In genomic region chr11:115885281-115885680, GRCm38 (mm10) we compare ENCODE assay signal across 26 mouse cellular contexts. TPM values are rescaled to one million over a fixed set of nuclear protein-coding genes. Genes with fewer than 3 reads are reported as not detected.
DNase-seq lines count a peak whose midpoint lies in the region; ATAC-seq and TF ChIP-seq lines count a peak whose summit lies in the region.
"Had no signal": no experiment of that assay in that cellular context is flagged by ENCODE, and none has a peak within 500 bp of the region (broad histone marks: within the 10 kb centered on the region; RNA-seq: fewer than 3 reads in every experiment).

No protein-coding gene starts in this region.

- peak overlapping the region; percentile 19; the same call in 1 of the 2 replicates for H3K9ac ChIP-seq in intestine, embryonic 16.5 days (ENCODE audit: low read depth, low read length)
- H3K9ac ChIP-seq in intestine, embryonic 15.5 days, result no peak overlapping the region
- H3K9ac ChIP-seq in ES-E14 (ENCODE audit: insufficient read depth, low read depth, low read length, poor library complexity, severe bottlenecking), result peak overlapping the region; percentile 10; the same call in 1 of the 2 replicates
- peak overlapping the region; percentile 27; the same call in 1 of the 2 replicates for H3K9ac ChIP-seq in intestine, postnatal 0 days (ENCODE audit: low read depth, low read length)
- H3K9ac ChIP-seq: forebrain, embryonic 13.5 days; heart, embryonic 12.5 days; heart, embryonic 15.5 days; hindbrain, embryonic 14.5 days had no signal

- H3K4me1 ChIP-seq in intestine, embryonic 16.5 days (ENCODE audit: control insufficient read depth, insufficient read depth, low read length), result peaks cover 18% of the 10 kb centered on the region
- peaks cover 9% of the 10 kb centered on the region for H3K4me1 ChIP-seq in intestine, embryonic 15.5 days (replicated peaks)
- peaks cover 3 to 27% of the 10 kb centered on the region in 2 experiments; a peak in 3 of 4 replicates for H3K4me1 ChIP-seq in ES-E14 (ENCODE audit: control insufficient read depth in 2 of 2, insufficient read depth in 2 of 2, low read length in 2 of 2, poor library complexity in 1 of 2)
- H3K4me1 ChIP-seq in intestine, postnatal 0 days (replicated peaks; ENCODE audit: control insufficient read depth, insufficient read depth, low read length), result peaks cover 2% of the 10 kb centered on the region
- H3K4me1 ChIP-seq: forebrain, embryonic 10.5 days; forebrain, embryonic 13.5 days; heart, embryonic 12.5 days had no signal

- in situ Hi-C loops in ES-E14 (cut with MboI; ENCODE audit: low sequenced_read_pairs in 2 of 2, unreplicated experiment in 2 of 2), result no loop called here

- ATAC-seq in intestine, embryonic 16.5 days, result no peak
- no peak for ATAC-seq in intestine, embryonic 15.5 days
- no peak for ATAC-seq in intestine, postnatal 0 days
- ATAC-seq: forebrain, embryonic 13.5 days; forebrain, embryonic 16.5 days; hindbrain, postnatal 0 days; inflammation-experienced regulatory T-cells, adult 6 months had no signal

- WGBS in intestine, embryonic 16.5 days, result 65% methylated on average over 11 of the region's 11 CpGs
- WGBS in intestine, embryonic 15.5 days, result 69% methylated on average over 11 of the region's 11 CpGs
- 62% methylated on average over 11 of the region's 11 CpGs for WGBS in intestine, postnatal 0 days

- no peaks in the 10 kb centered on the region for H3K9me3 ChIP-seq in intestine, embryonic 16.5 days (ENCODE audit: control insufficient read depth, low read length)
- H3K9me3 ChIP-seq in intestine, embryonic 15.5 days, result no peaks in the 10 kb centered on the region
- no peaks in the 10 kb centered on the region for H3K9me3 ChIP-seq in ES-E14 (ENCODE audit: control insufficient read depth, insufficient read depth, low read depth, low read length)
- H3K9me3 ChIP-seq in intestine, postnatal 0 days (ENCODE audit: control insufficient read depth), result no peaks in the 10 kb centered on the region
- H3K9me3 ChIP-seq: forebrain, embryonic 10.5 days; forebrain, embryonic 13.5 days; heart, embryonic 12.5 days; heart, embryonic 15.5 days had no signal

- no peak for TF ChIP-seq CTCF in intestine, postnatal 0 days (IDR thresholded peaks at IDR 0.05; ENCODE audit: low read depth)

- H3K27ac ChIP-seq in intestine, embryonic 16.5 days (ENCODE audit: low read length), result peak overlapping the region; percentile 45; the same call in 1 of the 2 replicates
- H3K27ac ChIP-seq in intestine, embryonic 15.5 days, result no peak overlapping the region
- H3K27ac ChIP-seq in ES-E14 (ENCODE audit: insufficient read depth, low read depth, low read length, poor library complexity, severe bottlenecking), result no peak overlapping the region
- peak overlapping the region; percentile 50; the same call in 1 of the 2 replicates for H3K27ac ChIP-seq in intestine, postnatal 0 days (ENCODE audit: low read depth, low read length)
- H3K27ac ChIP-seq: forebrain, embryonic 10.5 days; forebrain, embryonic 13.5 days; heart, embryonic 15.5 days; hindbrain, embryonic 14.5 days; hindbrain, postnatal 0 days had no signal

- no peaks in the 10 kb centered on the region for H3K27me3 ChIP-seq in intestine, embryonic 16.5 days (replicated peaks; ENCODE audit: control insufficient read depth, insufficient read depth, low read length)
- H3K27me3 ChIP-seq in intestine, embryonic 15.5 days (replicated peaks), result no peaks in the 10 kb centered on the region
- H3K27me3 ChIP-seq in intestine, postnatal 0 days (replicated peaks; ENCODE audit: control insufficient read depth, insufficient read depth, low read length), result no peaks in the 10 kb centered on the region

- no peak overlapping the region for H3K4me2 ChIP-seq in intestine, embryonic 16.5 days (ENCODE audit: low read depth, low read length)
- no peak overlapping the region for H3K4me2 ChIP-seq in intestine, embryonic 15.5 days (replicated peaks)
- 0 out of 2 replicates have a peak overlapping the region, but pooled peaks have one; percentile 30 for H3K4me2 ChIP-seq in intestine, postnatal 0 days (replicated peaks; ENCODE audit: low read depth)
- H3K4me2 ChIP-seq: forebrain, embryonic 13.5 days; heart, embryonic 12.5 days; heart, embryonic 15.5 days; hindbrain, embryonic 14.5 days had no signal

- peak; percentile 63 for DNase-seq in ES-E14 (ENCODE audit: low read depth, low spot score)
- DNase-seq in cerebellum, adult 11 months, result no peak
- no peak for DNase-seq in kidney, postnatal 25 days
- DNase-seq: adrenal gland, adult 8-10 months; adrenal gland, postnatal 25 days; cerebellum, adult 18-20 months; cerebellum, adult 9-10 months; cerebellum, postnatal 14 days; gastrocnemius, postnatal 25 days; heart, adult 18-20 months; heart, postnatal 10 days; heart, postnatal 4 days; kidney, adult 18-20 months had no signal

- H3K36me3 ChIP-seq in intestine, embryonic 16.5 days (ENCODE audit: control insufficient read depth, insufficient read depth, low read length), result peaks cover 4% of the 10 kb centered on the region; the same call in 1 of the 2 replicates
- H3K36me3 ChIP-seq in intestine, embryonic 15.5 days, result peaks cover 14% of the 10 kb centered on the region; the same call in 1 of the 2 replicates
- H3K36me3 ChIP-seq in ES-E14 (ENCODE audit: control insufficient read depth, insufficient read depth, low read length, poor library complexity, severe bottlenecking), result no peaks in the 10 kb centered on the region
- H3K36me3 ChIP-seq in intestine, postnatal 0 days (ENCODE audit: control insufficient read depth, insufficient read depth), result peaks cover 82% of the 10 kb centered on the region
- H3K36me3 ChIP-seq: forebrain, embryonic 10.5 days; heart, embryonic 12.5 days; heart, embryonic 15.5 days had no signal

- no peak overlapping the region for H3K4me3 ChIP-seq in intestine, embryonic 16.5 days (ENCODE audit: low read length)
- H3K4me3 ChIP-seq in intestine, embryonic 15.5 days (replicated peaks), result no peak overlapping the region
- peak overlapping the region; percentile 38 to 53; a peak in 3 of 4 replicates for H3K4me3 ChIP-seq in ES-E14 (ENCODE audit: insufficient read depth in 1 of 2, low read depth in 1 of 2, low read length in 2 of 2, poor library complexity in 1 of 2, severe bottlenecking in 1 of 2)
- no peak overlapping the region for H3K4me3 ChIP-seq in intestine, postnatal 0 days (ENCODE audit: low read depth, low read length)
- H3K4me3 ChIP-seq: forebrain, embryonic 10.5 days; forebrain, embryonic 13.5 days; heart, embryonic 12.5 days; heart, embryonic 15.5 days had no signal

TF ChIP-seq in ES-E14, 5 proteins besides CTCF, POLR2A, EP300 and RAD21:
- TF ChIP-seq CHD2 (IDR thresholded peaks at IDR 0.05; ENCODE audit: low read depth, low read length), result no peak
- no peak for TF ChIP-seq MAFK (IDR thresholded peaks at IDR 0.05; ENCODE audit: insufficient read depth, low read depth, low read length)
- TF ChIP-seq HCFC1 (IDR thresholded peaks at IDR 0.05; ENCODE audit: borderline replicate concordance, insufficient read depth, low read length), result no peak
- TF ChIP-seq ZNF384 (IDR thresholded peaks at IDR 0.05; ENCODE audit: low read depth, low read length), result no peak

RNA-seq across cellular contexts. Expression of gene Smim5, which starts 14.5 kb away (rescaled TPM):
- polyA plus RNA-seq in intestine, embryonic 16.5 days (2015; fragmentation: Nextera tagmentation; extraction: Ambion mirVana), result 1.6 and 3.1 TPM in 2 replicates
- polyA plus RNA-seq in intestine, embryonic 15.5 days (2015; fragmentation: Nextera tagmentation; extraction: Ambion mirVana), result 1.6 and 3.0 TPM in 2 replicates
- 0.67 TPM in 1 of 2 replicates, not detected in the other for total RNA-seq in ES-E14 (2012; rRNA removed)
- 1.9 and 3.4 TPM in 2 replicates for polyA plus RNA-seq in intestine, postnatal 0 days (2015; fragmentation: Nextera tagmentation; extraction: Ambion mirVana)

RNA-seq across cellular contexts. Expression of gene Smim6, which starts 26.5 kb away (rescaled TPM):
- polyA plus RNA-seq in intestine, embryonic 16.5 days (2015; fragmentation: Nextera tagmentation; extraction: Ambion mirVana), result 33.8 and 38.6 TPM in 2 replicates
- 25.4 and 31.4 TPM in 2 replicates for polyA plus RNA-seq in intestine, embryonic 15.5 days (2015; fragmentation: Nextera tagmentation; extraction: Ambion mirVana)
- 0.45 TPM in 1 of 2 replicates, not detected in the other for total RNA-seq in ES-E14 (2012; rRNA removed)
- polyA plus RNA-seq in intestine, postnatal 0 days (2015; fragmentation: Nextera tagmentation; extraction: Ambion mirVana), result 29.6 and 32.9 TPM in 2 replicates
- total RNA-seq: adrenal gland, adult 8-10 months; adrenal gland, postnatal 25 days; gastrocnemius, adult 8-10 months; gastrocnemius, postnatal 25 days; heart, adult 18-20 months; hindbrain, postnatal 0 days had no signal
- polyA plus RNA-seq: brain, embryonic 14.5 days; hindbrain, embryonic 14.5 days had no signal

RNA-seq across cellular contexts. Expression of gene Myo15b, which starts 27.1 kb away (rescaled TPM):
- 168 and 230 TPM in 2 replicates for polyA plus RNA-seq in intestine, embryonic 16.5 days (2015; fragmentation: Nextera tagmentation; extraction: Ambion mirVana)
- 95.2 and 111 TPM in 2 replicates for polyA plus RNA-seq in intestine, embryonic 15.5 days (2015; fragmentation: Nextera tagmentation; extraction: Ambion mirVana)
- 4.6 and 7.7 TPM in 2 replicates for total RNA-seq in ES-E14 (2012; rRNA removed)
- 332 and 377 TPM in 2 replicates for polyA plus RNA-seq in intestine, postnatal 0 days (2015; fragmentation: Nextera tagmentation; extraction: Ambion mirVana)
- total RNA-seq: gastrocnemius, adult 8-10 months; gastrocnemius, postnatal 25 days; heart, adult 18-20 months had no signal
- polyA plus RNA-seq: hindbrain, embryonic 14.5 days; inflammation-experienced regulatory T-cells, adult 6 months had no signal

RNA-seq across cellular contexts. Expression of gene Sap30bp, which starts 47.8 kb away (rescaled TPM):
- 27.3 and 29.2 TPM in 2 replicates for polyA plus RNA-seq in intestine, embryonic 16.5 days (2015; fragmentation: Nextera tagmentation; extraction: Ambion mirVana)
- polyA plus RNA-seq in intestine, embryonic 15.5 days (2015; fragmentation: Nextera tagmentation; extraction: Ambion mirVana), result 31.6 and 38.2 TPM in 2 replicates
- 52.1 and 63.5 TPM in 2 replicates for total RNA-seq in ES-E14 (2012; rRNA removed)
- polyA plus RNA-seq in intestine, postnatal 0 days (2015; fragmentation: Nextera tagmentation; extraction: Ambion mirVana), result 27.5 and 28.8 TPM in 2 replicates

RNA-seq across cellular contexts. Expression of gene Recql5, which starts 48.0 kb away (rescaled TPM):
- 15.7 and 16.7 TPM in 2 replicates for polyA plus RNA-seq in intestine, embryonic 16.5 days (2015; fragmentation: Nextera tagmentation; extraction: Ambion mirVana)
- 16.2 and 21.0 TPM in 2 replicates for polyA plus RNA-seq in intestine, embryonic 15.5 days (2015; fragmentation: Nextera tagmentation; extraction: Ambion mirVana)
- 28.0 and 40.8 TPM in 2 replicates for total RNA-seq in ES-E14 (2012; rRNA removed)
- polyA plus RNA-seq in intestine, postnatal 0 days (2015; fragmentation: Nextera tagmentation; extraction: Ambion mirVana), result 6.8 and 8.2 TPM in 2 replicates

Comparison
In these comparisons a context has a peak if more than half of its experiments do, and no peak if none do; other contexts are left out.
1. H3K27ac ChIP-seq: peak in intestine, embryonic 16.5 days (single experiment) and intestine, postnatal 0 days (single experiment); none in intestine, embryonic 15.5 days (single experiment) and ES-E14 (single experiment).
2. H3K4me3 ChIP-seq: peak in ES-E14 (2 of 2); none in intestine, embryonic 16.5 days (single experiment), intestine, embryonic 15.5 days (single experiment) and intestine, postnatal 0 days (single experiment).